Mouse (Mus musculus) kidney, adult 2 months (tissue): Measurements from ENCODE around the gene Slc16a6.

ENCODE experiments used
- CTCF ChIP-seq: fragments of 200-500 bp; conservative IDR thresholded peaks from 2 replicates; pipeline ENCODE4 v1.5.1; 2011; ENCODE audit warnings: low read depth, mild to moderate bottlenecking, control low read depth, low read length, moderate library complexity, mixed read lengths; ENCODE audit not compliant: insufficient read depth, insufficient read length
- POLR2A ChIP-seq: fragments of 200-500 bp; IDR thresholded peaks from one replicate; pipeline ENCODE4 v1.6.1; 2011; ENCODE audit warnings: low read depth, low read length, control low read depth

- TF ChIP-seq CTCF, result no peak
- no peak for TF ChIP-seq POLR2A
Observed at GRCm38 (mm10) chr11:109473171-109474085, at the start of gene Slc16a6, which contains the start of gene Arsg.
